Mouse (Mus musculus) thymus, postnatal 4 days (tissue): ENCODE data around the gene Dhx32.

Experiments
- DNase-seq: peaks from one replicate; pipeline ENCODE4 v3.0.0; 2021

The Dhx32 gene

DNA sequence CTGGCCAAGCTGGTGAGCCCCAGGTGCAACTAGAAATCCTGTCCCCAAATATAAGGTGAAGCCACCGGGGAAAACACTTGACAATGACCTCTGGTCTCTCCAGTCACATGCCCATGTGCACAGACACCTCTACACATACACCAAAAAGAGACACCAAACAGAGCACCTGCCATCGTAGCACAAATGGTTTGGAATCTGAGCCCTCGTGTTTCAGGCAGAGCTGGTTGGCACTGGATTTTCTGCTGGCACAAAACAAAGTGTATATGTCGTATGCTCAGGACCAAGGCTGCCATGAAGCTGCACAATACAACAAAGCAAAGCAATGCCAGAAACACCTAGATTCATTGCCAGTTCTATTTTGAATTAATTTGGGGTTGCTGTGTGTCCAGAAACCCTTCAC lies 14.5 kb downstream of the Dhx32 start:
- DNase-seq, result no peak

DNA sequence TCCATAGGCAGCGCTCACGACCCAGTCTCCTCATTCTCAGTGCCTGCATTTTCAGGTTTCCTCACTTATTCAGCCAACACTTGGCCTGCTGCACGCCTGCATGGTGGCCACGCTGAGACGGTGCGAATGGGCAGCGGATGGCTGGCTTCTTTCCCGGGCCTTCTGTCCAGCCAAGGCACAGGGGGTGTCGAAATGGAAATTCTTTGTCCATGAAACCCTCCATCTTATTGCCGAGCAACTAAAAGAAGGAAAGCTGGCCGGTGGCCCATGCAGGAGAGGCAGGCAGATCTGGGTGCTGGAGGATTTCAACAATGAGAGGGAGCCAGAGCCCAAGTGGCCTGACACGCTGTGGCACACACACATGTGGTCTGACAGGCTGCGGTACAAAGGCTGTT lies 16.7 kb downstream of the Dhx32 start:
- no peak for DNase-seq

DNA sequence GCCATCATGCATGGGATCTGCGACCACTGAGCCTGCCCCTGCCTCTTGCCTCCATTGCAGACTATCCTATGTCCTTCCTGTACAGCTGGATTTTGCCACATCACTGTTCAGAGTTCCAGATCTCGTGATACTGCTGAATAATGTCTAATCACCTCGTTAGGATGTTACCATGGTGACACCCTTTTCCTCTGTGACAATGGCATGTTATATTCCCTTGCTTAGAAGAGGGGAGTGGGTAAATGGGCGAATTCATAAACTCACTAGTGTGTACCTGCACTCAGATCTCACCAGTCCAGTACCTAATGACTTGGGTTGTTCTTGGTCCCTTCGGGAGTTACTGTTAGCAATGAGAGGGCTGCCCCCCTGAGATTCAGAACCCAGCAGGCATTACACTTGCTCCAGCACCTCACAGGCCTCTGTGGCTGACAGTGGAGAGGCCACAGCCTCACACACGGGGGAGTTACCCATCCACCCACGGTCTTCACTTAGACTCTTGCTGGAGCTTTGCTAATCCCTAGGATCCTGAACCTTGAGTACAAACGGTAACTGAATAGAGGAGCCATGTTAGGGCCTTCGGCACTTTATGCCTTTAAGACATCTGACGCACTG lies 17.2 kb downstream of the Dhx32 start:
- no peak for DNase-seq

GRCm38 (mm10) chr7:133764425-133764824 lies 18.1 kb downstream of the Dhx32 start:
- no peak for DNase-seq

DNA sequence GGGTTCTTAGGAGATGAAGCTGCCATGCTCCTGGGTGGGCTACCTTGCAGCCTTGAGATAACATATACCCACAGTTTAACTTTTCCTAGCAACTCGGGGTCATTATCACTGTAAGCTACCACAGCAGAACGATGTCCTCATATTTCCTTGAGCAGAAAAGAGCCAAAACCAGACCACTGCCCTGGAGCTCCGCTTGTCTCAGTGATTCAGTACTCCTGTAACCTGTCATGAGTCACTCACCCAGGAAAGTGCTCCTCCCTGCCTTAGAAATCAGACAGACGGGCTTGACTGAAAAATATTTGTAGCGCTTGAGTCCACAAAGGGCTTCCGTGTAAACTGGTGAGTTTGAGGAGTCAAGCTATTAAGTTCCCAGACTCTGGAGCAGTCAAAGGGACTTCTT lies 19.8 kb downstream of the Dhx32 start:
- no peak for DNase-seq

- DNase-seq, result no peak
These were observed 22.7 kb downstream of the Dhx32 start for GRCm38 (mm10) chr7:133759611-133760353.

GRCm38 (mm10) chr7:133758716-133759115 lies 23.8 kb downstream of the Dhx32 start:
- DNase-seq, result no peak

DNA sequence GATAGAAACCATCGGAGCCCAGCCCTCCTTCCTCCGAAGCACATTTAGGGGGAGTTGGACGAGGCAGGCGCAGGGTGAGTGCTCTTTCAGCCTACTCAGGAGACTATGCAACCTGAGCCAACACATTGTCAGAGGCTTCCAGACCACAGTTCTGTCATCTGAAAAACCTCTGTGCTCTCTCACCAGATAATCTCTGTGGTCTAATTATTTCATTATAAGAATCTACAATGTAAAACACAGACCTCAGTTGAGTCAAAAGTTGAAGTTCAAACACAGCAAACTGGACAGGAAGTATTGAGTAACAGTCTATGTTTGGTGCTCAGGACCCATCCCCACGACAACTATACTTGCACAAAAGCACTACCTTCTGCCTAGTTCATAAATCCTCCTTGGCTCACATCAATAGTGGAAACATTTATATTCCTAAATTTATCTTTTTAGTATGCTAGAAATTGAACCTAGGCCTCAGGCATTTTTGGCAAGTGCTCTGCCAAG lies 24.5 kb downstream of the Dhx32 start:
- DNase-seq, result no peak

DNA sequence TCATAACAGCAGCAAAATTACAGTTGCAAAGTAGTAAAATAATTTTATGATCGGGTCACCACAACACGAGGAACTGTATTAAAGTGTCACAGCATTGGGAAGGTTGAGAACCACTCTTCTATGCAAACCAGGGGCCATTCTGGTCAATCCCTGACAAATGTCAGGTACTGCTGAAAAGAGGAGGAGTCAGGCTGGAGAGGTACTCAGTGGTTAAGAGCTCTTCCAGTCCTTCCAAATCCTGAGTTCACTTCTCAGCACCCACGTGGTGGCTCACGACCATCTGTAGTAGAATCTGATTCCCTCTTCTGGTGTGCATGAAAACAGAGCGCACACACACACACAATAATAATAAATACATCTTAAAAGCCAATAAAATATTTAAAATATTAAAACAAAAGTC lies 31.4 kb downstream of the Dhx32 start:
- DNase-seq, result no peak

DNA sequence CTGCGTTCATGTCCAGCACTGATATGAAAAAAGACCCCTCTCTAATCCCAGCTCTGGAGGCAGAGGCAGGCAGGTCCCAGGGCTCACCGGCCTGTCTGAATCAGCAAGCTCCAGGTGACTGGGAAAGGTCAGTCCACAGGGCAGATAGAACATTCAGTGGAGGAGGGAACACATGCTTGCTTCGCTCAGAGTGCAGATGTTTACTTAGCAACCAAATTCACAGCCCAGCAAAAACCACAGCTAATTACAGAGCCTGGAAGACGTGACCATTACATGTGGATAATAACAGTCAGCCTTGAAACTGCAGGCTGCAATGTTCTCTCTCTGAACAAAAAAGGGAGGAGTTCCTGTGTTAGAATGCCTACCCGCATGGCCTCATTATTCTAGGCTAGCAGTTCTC lies 31.9 kb downstream of the Dhx32 start:
- DNase-seq, result no peak

DNA sequence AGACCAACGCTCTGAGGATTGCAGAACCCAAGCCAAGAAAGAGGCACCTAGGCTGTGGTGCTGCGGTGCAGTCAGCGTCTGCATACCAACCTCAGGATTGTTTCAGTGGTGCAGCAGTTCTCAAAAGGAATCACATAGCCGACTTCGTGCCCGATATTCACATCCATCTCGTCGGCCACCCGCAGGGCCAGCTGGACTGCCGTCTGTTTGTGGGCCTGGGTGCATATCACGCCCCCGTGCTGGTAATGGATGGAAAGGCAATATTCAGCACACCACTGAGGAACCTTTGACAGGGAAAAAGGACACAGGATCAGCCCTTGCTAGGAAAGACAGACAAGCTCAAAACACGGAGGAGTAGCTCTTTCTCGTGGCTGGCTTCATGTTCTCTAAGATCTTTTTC lies 33.8 kb downstream of the Dhx32 start:
- no peak for DNase-seq

GRCm38 (mm10) chr7:133747372-133747771 lies 35.2 kb downstream of the Dhx32 start:
- no peak for DNase-seq

- no peak for DNase-seq
These were observed 37.8 kb downstream of the Dhx32 start for GRCm38 (mm10) chr7:133744701-133745100.

- no peak for DNase-seq
These were observed 38.3 kb downstream of the Dhx32 start for GRCm38 (mm10) chr7:133744209-133744608.

DNA sequence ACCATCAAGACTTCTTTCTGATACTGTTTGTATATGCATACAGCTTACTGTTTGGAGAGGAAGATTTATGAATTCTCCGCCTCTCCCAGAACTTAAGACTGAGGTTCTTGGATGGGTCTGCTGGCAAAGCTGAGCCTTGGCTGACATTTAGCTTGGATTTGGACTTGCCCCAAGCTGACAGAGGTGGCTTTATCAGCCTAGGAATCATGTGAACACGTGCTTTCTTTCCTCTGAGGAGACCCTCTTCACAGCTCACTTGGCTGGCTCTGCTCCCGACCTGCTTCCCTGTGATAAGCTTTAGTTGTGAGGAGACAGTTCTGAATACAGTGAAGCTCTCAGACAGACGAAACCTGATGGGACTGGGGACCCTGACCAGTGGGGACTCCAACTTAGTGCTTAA lies 38.9 kb downstream of the Dhx32 start:
- no peak for DNase-seq

DNA sequence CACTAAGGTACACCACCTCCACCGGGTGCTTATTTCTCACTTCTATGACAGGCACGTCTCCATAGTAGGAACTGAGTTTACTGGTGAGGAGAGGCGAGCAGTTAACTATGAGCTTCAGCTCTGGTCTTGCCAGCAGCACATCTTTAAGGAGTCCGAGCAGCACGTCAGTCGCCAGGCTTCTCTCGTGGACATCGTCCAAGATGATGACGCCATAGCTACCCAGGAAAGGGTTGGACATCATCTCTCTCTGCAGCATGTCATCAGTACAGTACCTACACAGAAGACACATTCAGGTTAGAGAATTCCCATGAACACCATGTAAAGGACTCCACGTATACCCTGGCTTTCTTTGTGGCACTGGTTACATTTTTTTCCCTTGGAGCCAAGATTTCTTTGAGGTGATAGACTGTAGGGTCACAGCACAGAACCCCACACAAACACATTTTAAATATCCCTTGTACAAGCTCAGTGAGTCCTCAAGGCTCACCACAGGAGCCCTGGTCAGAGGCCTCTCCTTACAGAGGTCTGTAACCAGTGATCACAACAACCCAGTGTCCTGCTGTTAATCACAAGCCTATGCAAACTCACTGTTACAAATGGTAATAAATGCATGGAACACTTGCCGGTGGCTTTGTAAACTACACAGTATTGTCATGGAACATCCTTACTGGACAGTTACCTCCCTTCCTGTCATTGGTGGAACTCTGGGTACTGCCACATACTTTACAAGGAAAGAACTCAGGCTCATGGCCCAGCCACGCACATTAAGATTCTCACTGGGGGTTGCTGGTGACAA lies 39.8 kb downstream of the Dhx32 start:
- DNase-seq, result no peak

DNA sequence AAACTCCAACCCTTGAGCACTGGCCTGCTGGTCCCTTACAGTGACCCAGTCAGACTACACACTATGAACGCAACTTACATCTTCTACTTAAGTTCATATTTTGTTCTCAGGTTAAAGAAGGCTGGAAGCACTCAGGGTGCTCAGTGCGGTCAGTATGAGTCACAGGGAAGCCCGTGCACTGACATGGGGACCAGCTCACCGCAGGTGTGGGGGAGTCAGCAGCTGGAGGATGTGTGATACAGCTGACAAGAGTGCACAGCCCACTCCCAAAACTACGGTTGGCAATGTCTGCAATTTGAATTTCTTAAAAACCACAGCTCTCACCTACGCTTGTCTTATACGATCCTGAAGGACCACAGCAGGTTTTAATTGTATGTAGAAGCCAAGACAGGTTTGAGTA lies 42.0 kb downstream of the Dhx32 start:
- peak; percentile 16 for DNase-seq

GRCm38 (mm10) chr7:133731971-133732645 lies 50.4 kb downstream of the Dhx32 start:
- DNase-seq, result no peak

DNA sequence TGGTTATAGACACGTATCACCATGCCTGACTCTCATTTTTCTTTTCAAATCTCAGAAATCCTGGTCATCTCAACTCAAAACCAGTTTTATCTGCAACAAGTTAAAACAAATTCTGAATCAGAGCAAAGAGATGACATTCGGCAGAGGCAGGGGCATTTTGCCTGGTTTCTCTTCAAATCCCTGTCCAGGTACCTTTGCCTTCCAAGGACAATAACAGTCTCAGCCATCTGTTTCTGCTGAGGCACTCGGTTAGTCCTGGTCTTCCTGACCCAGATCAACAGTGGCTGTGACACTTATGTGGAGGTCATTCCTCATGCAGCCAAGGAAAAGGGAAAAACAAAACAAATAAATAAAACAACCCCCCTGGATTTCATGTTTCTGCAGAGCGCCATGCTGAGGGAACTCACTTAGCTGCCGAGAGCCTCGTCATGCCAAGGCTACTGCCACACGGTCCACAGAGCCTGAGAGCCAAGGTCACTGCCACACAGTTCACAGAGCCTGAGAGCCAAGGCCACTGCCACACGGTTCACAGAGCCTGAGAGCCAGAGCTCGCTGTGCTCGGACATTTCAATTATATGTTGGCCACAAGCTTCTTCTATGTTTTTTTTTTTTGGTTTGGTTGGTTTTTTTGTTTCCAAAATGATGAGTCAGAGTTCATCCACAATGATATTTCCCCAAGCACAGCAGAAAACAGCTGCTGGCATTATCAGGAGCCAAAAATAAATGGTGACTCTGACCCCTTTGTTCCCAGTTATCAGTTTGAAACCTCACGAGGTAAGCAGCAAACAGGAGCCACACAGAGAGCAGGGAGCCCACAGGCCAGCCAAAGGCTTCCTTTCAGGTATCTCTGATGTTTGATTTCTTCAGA lies 52.0 kb downstream of the Dhx32 start:
- no peak for DNase-seq

- no peak for DNase-seq
These were observed 53.2 kb downstream of the Dhx32 start for GRCm38 (mm10) chr7:133729351-133729750.

GRCm38 (mm10) chr7:133727027-133727426 lies 55.5 kb downstream of the Dhx32 start:
- DNase-seq, result no peak

DNA sequence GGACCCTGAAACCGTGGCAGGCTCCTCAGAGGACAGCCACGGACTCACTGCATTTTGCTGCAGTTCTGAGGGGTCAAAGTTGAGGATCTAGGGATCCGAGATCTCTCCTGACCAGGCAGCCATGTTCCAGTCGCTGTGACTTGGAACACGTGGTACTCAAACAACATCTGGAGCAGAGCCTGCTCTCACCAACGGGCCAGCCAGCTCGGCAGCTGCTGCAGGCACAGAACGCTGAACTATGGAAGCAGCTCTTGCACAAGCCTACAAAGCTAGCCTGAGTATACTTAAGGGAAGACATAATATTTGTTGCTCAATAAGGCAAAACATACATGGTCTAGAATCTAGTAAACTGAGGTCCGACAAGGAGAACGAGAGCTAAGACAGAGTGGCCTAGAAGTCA lies 57.0 kb downstream of the Dhx32 start:
- DNase-seq, result no peak
